Mouse (Mus musculus) intestine, postnatal 0 days (tissue): ENCODE measurements at regions not wholly inside any gene's neighbourhood (a gene's known extent, or its start where the extent isn't known, plus 50 kb on each side); places are given as distances from the start of the nearest gene placed in this dataset.
A peak's percentile ranks its signal among the peaks of the same experiment; 100 is the strongest.

Experiments
- ATAC-seq: fragments of 200-750 bp; cut with Nextera tagmentation; 2 replicates; pipeline ENCODE4 v1.8.0; 2017; ENCODE audit warnings: mild to moderate bottlenecking, moderate TSS enrichment, moderate library complexity
- H3K27ac ChIP-seq: fragments of 300-500 bp; sonication (generic); 2 replicates; pipeline ENCODE4 v1.5.1; 2014; ENCODE audit warnings: mild to moderate bottlenecking, low read depth, low read length, moderate library complexity
- H3K27me3 ChIP-seq: fragments of 300-500 bp; sonication (generic); replicated peaks from 2 replicates; pipeline ENCODE4 v1.6.1; 2014; ENCODE audit warnings: low read length, mixed read lengths; ENCODE audit not compliant: control insufficient read depth, insufficient read depth
- H3K36me3 ChIP-seq: fragments of 300-500 bp; sonication (generic); 2 replicates; pipeline ENCODE4 v1.6.1; 2014; ENCODE audit warnings: mild to moderate bottlenecking, moderate library complexity; ENCODE audit not compliant: control insufficient read depth, insufficient read depth
- H3K4me1 ChIP-seq: fragments of 300-500 bp; sonication (generic); replicated peaks from 2 replicates; pipeline ENCODE4 v1.6.1; 2014; ENCODE audit warnings: antibody characterized with exemption, low read length, mixed read lengths; ENCODE audit not compliant: control insufficient read depth, insufficient read depth
- H3K4me2 ChIP-seq: fragments of 300-500 bp; sonication (generic); replicated peaks from 2 replicates; pipeline ENCODE4 v1.6.1; 2014; ENCODE audit warnings: low read depth, mild to moderate bottlenecking, moderate library complexity
- H3K4me3 ChIP-seq: fragments of 300-500 bp; sonication (generic); 2 replicates; pipeline ENCODE4 v1.5.1; 2014; ENCODE audit warnings: low read depth, low read length
- H3K9ac ChIP-seq: fragments of 300-500 bp; sonication (generic); 2 replicates; pipeline ENCODE4 v1.6.1; 2014; ENCODE audit warnings: mild to moderate bottlenecking, low read depth, low read length
- H3K9me3 ChIP-seq: fragments of 300-500 bp; sonication (generic); 2 replicates; pipeline ENCODE4 v1.6.1; 2016; ENCODE audit warnings: mixed run types; ENCODE audit not compliant: control insufficient read depth
- CTCF ChIP-seq: sonication (generic); IDR thresholded peaks from 2 replicates; pipeline ENCODE4 v1.5.1; 2016; ENCODE audit warnings: low read depth, mild to moderate bottlenecking, control low read depth, antibody characterized with exemption, moderate library complexity
- WGBS: fragments of 180-500 bp; shearing (Covaris S2); extraction: QIAGEN DNeasy Blood & Tissue Kit; methylation state at CpG from one replicate; pipeline ENCODE4 v1.1.7; 2014; 5-methylcytosine and 5-hydroxymethylcytosine counted together

DNA sequence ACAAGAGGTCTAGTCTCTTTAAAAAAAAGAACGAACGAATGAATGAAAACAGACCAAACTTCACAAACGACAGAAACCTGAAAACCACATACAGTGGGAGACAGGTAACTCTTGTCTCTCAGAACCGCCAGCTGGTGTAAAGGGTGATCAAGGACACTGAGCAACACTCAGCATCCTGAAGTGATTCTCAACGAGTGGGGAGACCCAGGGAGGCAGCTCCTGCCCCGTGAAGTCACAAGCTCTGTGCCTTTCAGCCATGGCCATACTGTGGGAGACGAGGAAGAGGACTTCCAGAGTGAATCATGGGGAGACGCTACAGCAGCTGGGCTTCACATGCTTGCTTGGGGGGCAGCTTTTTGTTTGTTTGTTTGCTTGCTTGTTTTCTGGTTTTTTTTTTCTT lies 70.5 kb upstream of the Foxn2 start:
- Histone ChIP-seq H3K9me3 (no peaks in the 10 kb centered on the region), H3K4me3 (no peak overlapping the region), H3K9ac (no peak overlapping the region), H3K27me3 (no peaks in the 10 kb centered on the region), H3K27ac (no peak overlapping the region), H3K36me3 (no peaks in the 10 kb centered on the region), H3K4me1 (no peaks in the 10 kb centered on the region), H3K4me2 (no peak overlapping the region)
- TF ChIP-seq CTCF, result no peak
- ATAC-seq, result no peak
- WGBS, result 83% methylated on average over 8 of the region's 8 CpGs

DNA sequence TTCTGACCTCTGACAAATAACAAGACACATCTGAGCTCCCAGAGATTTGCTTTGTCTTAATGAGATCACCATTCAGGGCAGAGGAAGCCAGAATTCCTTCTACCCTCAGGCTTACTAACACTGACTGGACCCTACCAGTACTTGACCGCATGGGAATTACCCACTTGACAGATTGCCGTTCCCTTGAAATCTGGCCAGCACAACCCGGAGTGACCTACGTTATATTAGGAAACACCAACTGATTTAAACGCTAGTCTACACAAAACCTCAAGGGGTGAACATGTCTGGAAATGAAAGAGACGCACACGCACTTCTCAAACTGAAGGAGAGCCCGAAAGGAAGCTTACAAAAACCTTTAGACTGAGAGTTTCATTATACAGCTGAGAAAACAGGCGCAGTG lies 69.8 kb upstream of the Foxn2 start:
- no peak overlapping the region for H3K9ac ChIP-seq
- H3K9me3 ChIP-seq, result no peaks in the 10 kb centered on the region
- 77% methylated on average over 9 of the region's 9 CpGs for WGBS
- ATAC-seq, result no peak
- no peaks in the 10 kb centered on the region for H3K4me1 ChIP-seq
- H3K27ac ChIP-seq, result no peak overlapping the region
- no peaks in the 10 kb centered on the region for H3K27me3 ChIP-seq
- no peak overlapping the region for H3K4me3 ChIP-seq
- no peaks in the 10 kb centered on the region for H3K36me3 ChIP-seq
- no peak overlapping the region for H3K4me2 ChIP-seq
- TF ChIP-seq CTCF, result no peak

DNA sequence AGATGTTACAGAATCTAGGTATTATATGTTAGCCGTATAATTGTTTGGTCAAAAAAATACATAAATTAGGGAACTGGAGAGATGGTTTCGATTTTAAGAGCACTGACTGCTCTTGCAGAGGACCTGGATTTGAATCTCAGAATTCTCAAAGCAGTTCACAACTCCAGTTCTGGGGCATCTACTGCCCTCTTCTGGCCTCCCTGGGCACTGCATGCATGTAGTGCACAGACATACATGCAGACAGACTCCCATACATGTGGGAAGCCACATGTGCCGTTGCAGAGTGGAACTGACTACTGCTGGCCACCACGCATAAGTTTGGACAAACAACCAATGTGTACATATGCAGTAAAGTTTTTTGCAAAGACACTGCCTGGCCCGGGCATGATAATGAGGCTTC lies 62.0 kb upstream of the Foxn2 start:
- Histone ChIP-seq H3K4me2 (no peak overlapping the region), H3K9me3 (no peaks in the 10 kb centered on the region), H3K27ac (no peak overlapping the region), H3K9ac (no peak overlapping the region), H3K4me3 (no peak overlapping the region), H3K27me3 (no peaks in the 10 kb centered on the region), H3K36me3 (no peaks in the 10 kb centered on the region), H3K4me1 (no peaks in the 10 kb centered on the region)
- ATAC-seq, result no peak
- WGBS, result 85% methylated on average over 5 of the region's 5 CpGs
- TF ChIP-seq CTCF, result peak; percentile 52

DNA sequence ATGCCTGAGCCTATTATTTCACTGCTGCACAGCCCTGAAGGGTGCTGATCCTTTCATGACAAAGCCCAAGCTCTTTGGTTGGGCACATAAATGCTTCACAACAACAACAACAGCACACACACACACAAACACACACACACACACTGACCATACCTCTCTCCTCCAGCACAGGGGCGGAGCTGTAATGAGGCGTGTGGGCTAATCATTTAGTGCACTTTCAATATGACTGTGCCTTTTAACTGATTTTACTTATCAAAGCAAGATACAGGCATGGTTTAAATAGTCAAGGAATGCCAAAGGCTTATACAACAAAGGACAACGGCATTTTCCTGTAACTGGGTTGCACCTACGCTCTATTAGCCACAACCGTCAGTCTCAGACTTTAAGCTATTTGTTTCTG lies 61.1 kb upstream of the Foxn2 start:
- H3K27me3 ChIP-seq, result no peaks in the 10 kb centered on the region
- no peak overlapping the region for H3K27ac ChIP-seq
- H3K4me1 ChIP-seq, result no peaks in the 10 kb centered on the region
- H3K36me3 ChIP-seq, result no peaks in the 10 kb centered on the region
- no peak overlapping the region for H3K4me2 ChIP-seq
- no peak for ATAC-seq
- TF ChIP-seq CTCF, result no peak
- no peak overlapping the region for H3K9ac ChIP-seq
- 63% methylated on average over 5 of the region's 5 CpGs for WGBS
- no peak overlapping the region for H3K4me3 ChIP-seq
- H3K9me3 ChIP-seq, result no peaks in the 10 kb centered on the region

DNA sequence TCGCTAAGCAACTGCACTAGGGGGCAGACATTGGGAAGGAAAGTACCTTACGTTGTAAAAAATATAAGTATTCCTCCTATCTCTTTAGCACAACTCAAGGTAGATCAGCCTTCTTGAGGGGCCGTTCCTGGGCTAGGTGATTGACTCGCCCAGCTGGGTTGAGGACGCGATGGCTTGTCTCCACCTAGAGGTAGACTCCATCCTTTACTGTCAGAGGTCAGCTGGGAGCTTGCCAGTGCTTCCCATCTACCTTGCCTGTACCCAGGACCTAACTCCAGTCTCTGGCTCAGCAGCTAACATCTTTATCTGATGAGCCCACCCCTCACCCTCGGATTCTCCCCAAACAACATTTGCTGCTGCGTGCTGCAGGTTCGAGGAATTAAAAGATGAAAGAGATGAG lies 59.4 kb upstream of the Foxn2 start:
- H3K27me3 ChIP-seq, result no peaks in the 10 kb centered on the region
- no peaks in the 10 kb centered on the region for H3K9me3 ChIP-seq
- H3K36me3 ChIP-seq, result no peaks in the 10 kb centered on the region
- no peak for ATAC-seq
- WGBS, result 55% methylated on average over 9 of the region's 9 CpGs
- H3K4me1 ChIP-seq, result no peaks in the 10 kb centered on the region
- no peak overlapping the region for H3K4me3 ChIP-seq
- no peak overlapping the region for H3K4me2 ChIP-seq
- no peak overlapping the region for H3K27ac ChIP-seq
- no peak overlapping the region for H3K9ac ChIP-seq
- TF ChIP-seq CTCF, result peak; percentile 64

DNA sequence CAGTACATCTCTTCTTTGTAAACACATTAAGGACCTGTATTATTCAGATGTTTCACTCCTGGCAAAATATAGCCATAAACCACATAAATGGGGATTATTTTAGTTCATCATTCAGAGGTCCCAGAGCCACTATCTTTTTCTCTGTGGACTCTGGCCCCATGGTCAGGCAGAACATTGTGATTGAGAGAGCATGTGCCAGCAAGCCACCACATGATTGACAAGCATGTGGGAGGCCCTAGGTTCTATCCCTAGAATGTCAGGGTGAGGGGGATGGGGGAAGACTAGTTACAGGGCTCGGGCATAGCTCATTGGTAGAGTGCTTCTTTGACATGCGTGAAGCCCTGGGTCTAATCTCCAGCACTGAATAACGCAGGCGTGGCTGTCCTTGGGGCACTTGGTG lies 57.1 kb upstream of the Foxn2 start:
- no peak overlapping the region for H3K4me2 ChIP-seq
- WGBS, result 53% methylated on average over 4 of the region's 4 CpGs
- peak; percentile 83 for ATAC-seq

DNA sequence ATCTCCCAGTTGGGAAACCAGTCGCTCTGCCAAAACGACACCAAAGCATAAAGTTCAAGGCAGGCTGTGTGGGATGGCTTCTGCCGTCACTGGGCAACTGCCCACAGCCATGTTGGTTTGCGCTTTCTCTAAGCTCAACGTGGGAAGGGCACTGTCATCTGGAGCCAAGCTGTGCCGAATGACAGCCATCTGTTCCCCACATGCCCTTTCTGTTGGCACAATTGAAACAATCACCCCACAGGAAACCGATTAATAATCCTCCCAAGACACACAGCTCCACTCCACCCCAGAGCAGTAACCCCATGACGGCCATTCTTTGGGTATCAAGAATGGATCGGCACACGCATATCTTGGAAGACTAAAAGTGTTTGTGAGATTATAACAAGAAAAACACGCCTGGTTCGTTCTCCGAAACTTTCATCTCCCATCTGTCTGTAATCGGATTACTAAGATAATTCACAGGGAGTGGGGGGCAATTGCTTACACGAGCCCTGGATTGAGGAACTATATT lies 52.0 kb upstream of the Foxn2 start:
- Histone ChIP-seq H3K9me3 (no peaks in the 10 kb centered on the region), H3K4me2 (no peak overlapping the region), H3K4me1 (no peaks in the 10 kb centered on the region), H3K36me3 (no peaks in the 10 kb centered on the region), H3K27me3 (no peaks in the 10 kb centered on the region), H3K9ac (no peak overlapping the region), H3K4me3 (no peak overlapping the region), H3K27ac (no peak overlapping the region)
- no peak for ATAC-seq
- WGBS, result 85% methylated on average over 15 of the region's 15 CpGs
- no peak for TF ChIP-seq CTCF

More for the DNA sequence above, 57.1 kb upstream of the Foxn2 start:
- H3K27me3 ChIP-seq, result no peaks in the 10 kb centered on the region
- H3K9me3 ChIP-seq, result no peaks in the 10 kb centered on the region
- no peaks in the 10 kb centered on the region for H3K36me3 ChIP-seq
- no peaks in the 10 kb centered on the region for H3K4me1 ChIP-seq
- no peak overlapping the region for H3K9ac ChIP-seq
- 0 out of 2 replicates have a peak overlapping the region, but pooled peaks have one; percentile 46 for H3K27ac ChIP-seq
- TF ChIP-seq CTCF, result no peak
- H3K4me3 ChIP-seq, result no peak overlapping the region
